Mouse (Mus musculus): Measurements from ENCODE around the gene Ank3.

DNA sequence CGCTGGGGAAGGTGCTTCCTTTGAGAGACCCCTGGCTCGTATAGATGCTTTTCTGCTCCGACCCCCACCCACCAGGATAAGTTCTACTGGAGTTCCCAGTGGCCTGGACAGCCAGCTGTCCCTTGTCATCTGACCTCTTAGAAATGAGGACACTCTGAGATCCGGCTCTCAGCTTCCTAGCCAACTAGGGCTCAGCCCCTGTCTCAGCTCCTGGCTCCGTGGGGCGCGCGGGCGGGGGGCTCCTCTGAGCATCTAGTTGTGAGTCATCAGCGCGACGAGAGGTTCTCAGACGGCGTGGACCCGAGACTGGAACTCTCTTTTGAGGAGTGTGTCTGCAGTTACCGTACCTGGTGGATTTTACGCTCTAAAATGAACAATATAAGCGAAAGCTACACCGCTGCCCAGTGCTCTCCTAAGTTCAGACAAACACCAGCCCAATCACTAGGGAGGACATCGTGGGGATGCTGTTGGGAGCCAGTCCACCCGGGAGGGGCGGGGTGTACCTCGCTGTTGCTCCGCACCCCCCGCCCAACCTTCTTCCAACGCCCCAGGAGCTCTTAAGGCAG lies 293 bp upstream of the Ank3 start:
- TF ChIP-seq ZMIZ1 (IDR thresholded peaks at IDR 0.05; ENCODE audit: low read depth, low read length), result no peak
- no peak for TF ChIP-seq TBP (IDR thresholded peaks at IDR 0.05; ENCODE audit: low read depth, low read length)
- no peak for TF ChIP-seq MYC (IDR thresholded peaks at IDR 0.05; ENCODE audit: low read depth, low read length)
- TF ChIP-seq CTCF (IDR thresholded peaks at IDR 0.05 in 2 of 3, conservative IDR thresholded peaks at IDR 0.05 in 1 of 3; ENCODE audit: control insufficient read depth in 1 of 3, insufficient read depth in 1 of 3, low read depth in 2 of 3, low read length in 3 of 3, poor library complexity in 1 of 3, severe bottlenecking in 1 of 3), result no peak
- no peak for TF ChIP-seq EP300 (IDR thresholded peaks at IDR 0.05; ENCODE audit: low read depth in 1 of 2, low read length in 2 of 2)
- TF ChIP-seq BHLHE40 (IDR thresholded peaks at IDR 0.05; ENCODE audit: borderline replicate concordance, low read depth, low read length), result no peak
- no peak for TF ChIP-seq MEF2A (IDR thresholded peaks at IDR 0.05; ENCODE audit: extremely low read depth, insufficient replicate concordance, low read depth, low read length, poor library complexity, severe bottlenecking)
- TF ChIP-seq POLR2A (IDR thresholded peaks at IDR 0.05; ENCODE audit: control insufficient read depth in 1 of 2, insufficient read depth in 1 of 2, low read depth in 1 of 2, low read length in 2 of 2, poor library complexity in 1 of 2), result no peak
- no peak for TF ChIP-seq TCF12 (IDR thresholded peaks at IDR 0.05; ENCODE audit: low read depth, low read length)
- no peak for TF ChIP-seq CHD2 (IDR thresholded peaks at IDR 0.05; ENCODE audit: low read length)

Data from MEL (cell line).